In the genomic region with DNA sequence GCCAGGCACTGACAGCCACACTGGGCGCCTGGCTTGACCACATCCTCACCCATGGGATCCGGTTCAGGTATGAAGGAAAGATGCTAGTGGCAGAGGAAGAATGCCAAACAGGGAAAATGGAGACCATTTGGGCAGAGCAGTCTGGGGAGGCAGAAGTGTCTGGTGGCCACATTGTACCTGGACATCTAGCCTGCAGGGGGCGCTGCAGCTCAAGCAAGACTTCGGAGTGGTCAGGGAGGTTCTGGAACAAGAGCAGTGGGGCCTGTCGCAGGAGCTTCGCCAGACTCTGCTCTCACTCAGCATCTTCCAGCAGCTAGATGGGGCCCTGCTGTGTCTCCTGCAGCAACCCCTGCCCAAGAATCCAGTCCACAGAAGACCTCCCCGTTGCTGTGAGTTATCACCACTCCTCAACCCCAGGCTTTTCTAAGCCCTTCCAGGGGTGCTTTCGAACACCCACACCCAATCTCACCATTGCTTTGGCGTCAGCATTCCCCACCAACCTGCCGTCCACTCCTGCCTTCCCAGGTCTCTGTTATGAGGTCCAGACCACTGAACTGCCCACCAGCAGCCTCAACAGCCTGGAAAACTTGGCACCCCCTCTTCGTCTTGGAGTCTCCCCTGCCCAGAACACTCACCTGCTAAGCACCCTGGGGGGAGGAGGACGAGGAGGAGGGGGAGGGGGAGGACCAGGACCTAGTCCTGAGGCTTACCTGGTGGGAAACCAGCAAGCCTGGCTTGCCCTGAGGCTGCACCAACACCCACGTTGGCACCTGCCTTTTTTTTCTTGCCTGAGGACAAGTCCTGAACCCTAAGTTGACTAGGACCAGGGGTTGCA, we compare ENCODE assay signal across 8 mouse cellular contexts. TPM values are rescaled to one million over a fixed set of nuclear protein-coding genes. Genes with fewer than 3 reads are reported as not detected.
A peak's percentile ranks its signal among the peaks of the same experiment; 100 is the strongest.
DNase-seq lines count a peak whose midpoint lies in the region; ATAC-seq lines count a peak whose summit lies in the region.

No protein-coding gene starts in this region.

- peaks cover 31% of the 10 kb centered on the region for H3K4me1 ChIP-seq in limb, embryonic 13.5 days
- peaks cover 36% of the 10 kb centered on the region for H3K4me1 ChIP-seq in midbrain, embryonic 13.5 days (replicated peaks)
- peaks cover 25% of the 10 kb centered on the region for H3K4me1 ChIP-seq in stomach, embryonic 15.5 days

- peak; percentile 30; the same call in 1 of the 2 replicates for ATAC-seq in limb, embryonic 13.5 days (ENCODE audit: low FRiP score, low read depth)
- peak; percentile 22; the same call in 1 of the 2 replicates for ATAC-seq in midbrain, embryonic 13.5 days
- no peak for ATAC-seq in stomach, embryonic 15.5 days (ENCODE audit: insufficient read depth, low FRiP score, low read depth)

- H3K36me3 ChIP-seq in limb, embryonic 13.5 days = peaks cover 15% of the 10 kb centered on the region; the same call in 1 of the 2 replicates
- peaks cover 23% of the 10 kb centered on the region for H3K36me3 ChIP-seq in midbrain, embryonic 13.5 days
- no peaks in the 10 kb centered on the region for H3K36me3 ChIP-seq in stomach, embryonic 15.5 days

- peak overlapping the region; percentile 76 for H3K4me3 ChIP-seq in limb, embryonic 13.5 days
- peak overlapping the region; percentile 87 for H3K4me3 ChIP-seq in midbrain, embryonic 13.5 days (replicated peaks)
- peak overlapping the region; percentile 88 for H3K4me3 ChIP-seq in stomach, embryonic 15.5 days (replicated peaks)

- no peaks in the 10 kb centered on the region for H3K9me3 ChIP-seq in limb, embryonic 13.5 days
- H3K9me3 ChIP-seq in midbrain, embryonic 13.5 days = no peaks in the 10 kb centered on the region
- H3K9me3 ChIP-seq in stomach, embryonic 15.5 days = no peaks in the 10 kb centered on the region

- H3K9ac ChIP-seq in limb, embryonic 13.5 days = peak overlapping the region; percentile 95
- H3K9ac ChIP-seq in midbrain, embryonic 13.5 days (replicated peaks) = peak overlapping the region; percentile 88; the same call in 1 of the 2 replicates
- H3K9ac ChIP-seq in stomach, embryonic 15.5 days = peak overlapping the region; percentile 94; the same call in 1 of the 2 replicates

- WGBS in limb, embryonic 13.5 days = 36% methylated on average over 13 of the region's 13 CpGs
- 30% methylated on average over 13 of the region's 13 CpGs for WGBS in midbrain, embryonic 13.5 days
- WGBS in stomach, embryonic 15.5 days = 36% methylated on average over 13 of the region's 13 CpGs

- H3K27ac ChIP-seq in limb, embryonic 13.5 days = no peak overlapping the region; the same call in 1 of the 2 replicates
- peak overlapping the region; percentile 86; the same call in 1 of the 2 replicates for H3K27ac ChIP-seq in midbrain, embryonic 13.5 days
- peak overlapping the region; percentile 85; the same call in 1 of the 2 replicates for H3K27ac ChIP-seq in stomach, embryonic 15.5 days

- peak overlapping the region; percentile 86 for H3K4me2 ChIP-seq in limb, embryonic 13.5 days (replicated peaks)
- H3K4me2 ChIP-seq in midbrain, embryonic 13.5 days (replicated peaks) = peak overlapping the region; percentile 82
- peak overlapping the region; percentile 91 for H3K4me2 ChIP-seq in stomach, embryonic 15.5 days

- DNase-seq in right cerebral cortex, postnatal 10 days (ENCODE audit: low spot score in 2 of 2) = peak; percentile 75 to 76
- no peak for DNase-seq in right cerebral cortex, postnatal 36 days (ENCODE audit: low spot score in 2 of 2)
- DNase-seq in cerebellum, adult 9-10 months = peak; percentile 76
- DNase-seq in gastrocnemius, adult 18-20 months (ENCODE audit: low spot score) = peak; percentile 75
- DNase-seq in induced T-regulatory cell, adult 2 months (ENCODE audit: low read depth) = peak; percentile 90

- no peaks in the 10 kb centered on the region for H3K27me3 ChIP-seq in limb, embryonic 13.5 days
- H3K27me3 ChIP-seq in midbrain, embryonic 13.5 days = 0 out of 2 replicates have a peak, but pooled peaks cover 4% of the 10 kb centered on the region
- no peaks in the 10 kb centered on the region for H3K27me3 ChIP-seq in stomach, embryonic 15.5 days (replicated peaks)

RNA-seq across cellular contexts. Expression of gene Mrpl53, which starts 1.1 kb away (rescaled TPM):
- 100 to 1,000 TPM; 102 TPM for total RNA-seq in gastrocnemius, adult 18-20 months (2021)
- polyA plus RNA-seq in limb, embryonic 13.5 days (2015; fragmentation: Nextera tagmentation; extraction: Ambion mirVana) = 134 and 138 TPM in 2 replicates
- 137 and 146 TPM in 2 replicates for polyA plus RNA-seq in midbrain, embryonic 13.5 days (2015; fragmentation: Nextera tagmentation; extraction: Ambion mirVana)
- 122 and 136 TPM in 2 replicates for polyA plus RNA-seq in stomach, embryonic 15.5 days (2015; fragmentation: Nextera tagmentation; extraction: Ambion mirVana)

RNA-seq across cellular contexts. Expression of gene Gm42688, which starts 6.4 kb away (rescaled TPM):
- total RNA-seq in gastrocnemius, adult 18-20 months (2021) = under 1 TPM; 0.53 to 0.76 TPM
- polyA plus RNA-seq in limb, embryonic 13.5 days (2015; fragmentation: Nextera tagmentation; extraction: Ambion mirVana) = 2.8 and 3.1 TPM in 2 replicates
- polyA plus RNA-seq in midbrain, embryonic 13.5 days (2015; fragmentation: Nextera tagmentation; extraction: Ambion mirVana) = 3.7 and 5.0 TPM in 2 replicates
- 2.7 and 2.8 TPM in 2 replicates for polyA plus RNA-seq in stomach, embryonic 15.5 days (2015; fragmentation: Nextera tagmentation; extraction: Ambion mirVana)

RNA-seq across cellular contexts. Expression of gene Ccdc142, which starts 6.4 kb away (rescaled TPM):
- total RNA-seq in gastrocnemius, adult 18-20 months (2021) = under 1 TPM; 0.90 to 0.94 TPM
- polyA plus RNA-seq in limb, embryonic 13.5 days (2015; fragmentation: Nextera tagmentation; extraction: Ambion mirVana) = 1.6 and 3.6 TPM in 2 replicates
- polyA plus RNA-seq in midbrain, embryonic 13.5 days (2015; fragmentation: Nextera tagmentation; extraction: Ambion mirVana) = 4.3 and 5.7 TPM in 2 replicates
- 2.5 and 3.6 TPM in 2 replicates for polyA plus RNA-seq in stomach, embryonic 15.5 days (2015; fragmentation: Nextera tagmentation; extraction: Ambion mirVana)

RNA-seq across cellular contexts. Expression of gene Mogs, which starts 7.5 kb away (rescaled TPM):
- total RNA-seq in gastrocnemius, adult 18-20 months (2021) = 1 to 10 TPM; 6.2 to 6.5 TPM
- 42.7 and 45.4 TPM in 2 replicates for polyA plus RNA-seq in limb, embryonic 13.5 days (2015; fragmentation: Nextera tagmentation; extraction: Ambion mirVana)
- polyA plus RNA-seq in midbrain, embryonic 13.5 days (2015; fragmentation: Nextera tagmentation; extraction: Ambion mirVana) = 16.0 and 26.9 TPM in 2 replicates
- polyA plus RNA-seq in stomach, embryonic 15.5 days (2015; fragmentation: Nextera tagmentation; extraction: Ambion mirVana) = 53.6 and 58.0 TPM in 2 replicates

RNA-seq across cellular contexts. Expression of gene Wbp1, which starts 13.6 kb away (rescaled TPM):
- 10 to 100 TPM; 46.4 to 46.7 TPM for total RNA-seq in gastrocnemius, adult 18-20 months (2021)
- polyA plus RNA-seq in limb, embryonic 13.5 days (2015; fragmentation: Nextera tagmentation; extraction: Ambion mirVana) = 161 and 169 TPM in 2 replicates
- 228 and 253 TPM in 2 replicates for polyA plus RNA-seq in midbrain, embryonic 13.5 days (2015; fragmentation: Nextera tagmentation; extraction: Ambion mirVana)
- polyA plus RNA-seq in stomach, embryonic 15.5 days (2015; fragmentation: Nextera tagmentation; extraction: Ambion mirVana) = 91.5 and 101 TPM in 2 replicates

Comparison
In these comparisons a context has a peak if more than half of its experiments do, and no peak if none do; other contexts are left out.
1. DNase-seq: peak in right cerebral cortex, postnatal 10 days (2 of 2), cerebellum, adult 9-10 months (single experiment), gastrocnemius, adult 18-20 months (single experiment) and induced T-regulatory cell, adult 2 months (single experiment); none in right cerebral cortex, postnatal 36 days (0 of 2).
2. Peak in every context shown above with its lines, with median percentiles within 50 percentile points of each other: H3K4me2 ChIP-seq, H3K4me3 ChIP-seq and H3K9ac ChIP-seq.